Mouse (Mus musculus) urinary bladder, postnatal 0 days (tissue): ENCODE results near the gene Ints6l. TPM values are rescaled to one million over a fixed set of nuclear protein-coding genes. Genes with fewer than 3 reads are reported as not detected.

Source experiments
- polyA plus RNA-seq: library from polyadenylated mRNA; unstranded; fragments of >200 nt; fragmentation: Nextera tagmentation; extraction: Ambion mirVana; gene quantifications from 2 replicates; pipeline ENCODE4 v1.2.1, GENCODE M21; 2015

Ints6l gene
- polyA plus RNA-seq: 21.2 and 23.7 TPM in 2 replicates

DNA sequence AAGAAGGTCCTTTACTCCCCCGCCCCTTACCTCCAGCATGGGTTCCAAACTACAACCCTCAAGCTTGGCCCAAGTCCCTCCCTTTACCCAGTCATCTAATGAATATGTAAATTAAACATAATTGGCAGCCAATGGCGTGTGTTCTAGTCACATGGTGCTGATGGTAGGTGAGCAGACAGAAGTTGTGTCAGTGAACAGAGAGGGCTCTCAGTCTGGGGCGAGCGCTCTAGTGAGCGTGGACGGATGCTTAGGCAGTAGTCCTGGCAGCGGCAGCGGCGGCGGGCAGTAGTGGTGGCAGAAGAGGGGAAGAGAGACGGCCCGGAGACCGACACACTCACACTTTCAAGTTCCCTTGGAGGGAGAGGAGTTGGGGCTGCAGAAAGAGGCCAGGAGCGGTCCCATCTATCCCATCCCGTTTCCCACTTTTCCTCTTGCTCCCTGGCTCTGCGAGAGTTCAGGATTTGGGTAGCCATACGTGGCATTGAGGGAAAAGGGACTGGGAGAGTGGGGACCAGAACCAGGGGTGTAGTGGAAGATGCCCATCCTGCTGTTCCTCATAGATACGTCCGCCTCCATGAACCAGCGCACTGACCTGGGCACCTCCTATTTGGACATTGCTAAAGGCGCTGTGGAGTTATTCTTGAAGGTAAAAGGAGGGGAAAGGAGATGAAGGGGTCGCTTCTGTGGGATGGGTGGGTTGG, at the start of gene Ints6l:
Ints6l (plus strand) TSS at position 187 of the 701 bp plus-strand sequence.

DNA sequence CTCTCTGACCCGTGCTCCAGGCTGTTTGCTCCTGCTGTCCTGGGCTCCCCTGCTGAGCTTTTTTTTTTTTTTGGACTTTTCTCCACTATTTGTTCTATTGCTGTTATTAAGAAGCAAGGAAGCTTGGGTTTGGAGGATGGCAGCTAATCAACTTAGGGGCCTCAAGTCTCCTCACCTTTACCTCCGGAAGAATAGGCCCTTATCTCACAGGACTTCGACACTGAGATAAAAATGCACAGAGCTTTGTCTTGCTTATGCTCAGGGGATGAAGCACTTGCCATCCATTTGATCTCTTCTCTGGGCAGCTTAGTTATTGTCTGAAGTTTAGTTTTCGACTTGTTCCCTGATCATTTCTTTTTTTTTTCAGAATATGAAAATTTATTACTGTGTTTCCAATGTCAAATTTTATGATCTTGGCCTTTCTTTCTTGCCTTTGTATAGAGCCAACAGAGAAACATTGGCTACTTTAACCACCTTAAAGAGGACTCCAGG, 7.1 kb upstream of the Ints6l start, which contains the start of gene Gm2174:
Gm2174 (plus strand) TSS at position 442 of the 492 bp plus-strand sequence.

GRCm38 (mm10) chrX:56524442-56524841, 69.8 kb downstream of the Ints6l start, which contains the start of gene Gm10477:
Gene Gm10477, plus strand, starts transcription at chrX:56524742.

GRCm38 (mm10) chrX:56549506-56549905, 94.8 kb downstream of the Ints6l start, which contains the start of gene Gm648:
Gene Gm648, minus strand, starts transcription at chrX:56549606.

Other genes starting within 250 kb of the Ints6l start
- not detected in 2 replicates for gene Gm773, start 242.0 kb upstream of the Ints6l start, polyA plus RNA-seq
- gene Zfp449, start 108.5 kb upstream of the Ints6l start, polyA plus RNA-seq: 5.4 and 6.2 TPM in 2 replicates
- gene Smim10l2a, start 80.3 kb upstream of the Ints6l start, polyA plus RNA-seq: 0.75 and 0.76 TPM in 2 replicates
- 1.2 and 2.4 TPM in 2 replicates for gene Gm2174, start 6.9 kb upstream of the Ints6l start, polyA plus RNA-seq
- gene Gm10477, start 69.9 kb downstream of the Ints6l start, polyA plus RNA-seq: not detected in 2 replicates
- gene Gm648, start 94.7 kb downstream of the Ints6l start, polyA plus RNA-seq: not detected in 2 replicates
- 11.6 and 14.3 TPM in 2 replicates for gene Mmgt1, start 143.2 kb downstream of the Ints6l start, polyA plus RNA-seq
- 7.0 and 9.6 TPM in 2 replicates for gene Slc9a6, start 154.9 kb downstream of the Ints6l start, polyA plus RNA-seq